Mouse (Mus musculus) heart, embryonic 10.5 days (tissue): Measurements from ENCODE around the gene Gm6096. TPM values are rescaled to one million over a fixed set of nuclear protein-coding genes. Genes with fewer than 3 reads are reported as not detected.

ENCODE experiments used
- DNase-seq: peaks from one replicate; pipeline ENCODE4 v3.0.0-alpha.2; 2017; ENCODE audit warnings: low spot score
- H3K27ac ChIP-seq: fragments of 300-500 bp; sonication (generic); 2 replicates; pipeline ENCODE4 v1.5.1; 2016; ENCODE audit warnings: mild to moderate bottlenecking
- H3K27me3 ChIP-seq: fragments of 300-500 bp; sonication (generic); 2 replicates; pipeline ENCODE4 v1.6.1; 2016; ENCODE audit warnings: mild to moderate bottlenecking; ENCODE audit not compliant: poor library complexity, insufficient read depth, severe bottlenecking
- H3K36me3 ChIP-seq: fragments of 300-500 bp; sonication (generic); 2 replicates; pipeline ENCODE4 v1.6.1; 2016; ENCODE audit warnings: mild to moderate bottlenecking, moderate library complexity
- H3K4me1 ChIP-seq: fragments of 300-500 bp; sonication (generic); 2 replicates; pipeline ENCODE4 v1.6.1; 2016; ENCODE audit warnings: mild to moderate bottlenecking
- H3K4me3 ChIP-seq: fragments of 300-500 bp; sonication (generic); 2 replicates; pipeline ENCODE4 v1.5.1; 2016; ENCODE audit warnings: mild to moderate bottlenecking, moderate library complexity
- H3K9me3 ChIP-seq: fragments of 300-500 bp; sonication (generic); 2 replicates; pipeline ENCODE4 v1.6.1; 2016; ENCODE audit warnings: mild to moderate bottlenecking, moderate library complexity
- WGBS: fragments of 180-500 bp; shearing (Covaris S2); methylation state at CpG from one replicate; pipeline ENCODE4 v1.1.7; 2016; 5-methylcytosine and 5-hydroxymethylcytosine counted together
- polyA plus RNA-seq: library from polyadenylated mRNA; unstranded; fragments of >200 nt; fragmentation: Nextera tagmentation; extraction: Ambion mirVana; gene quantifications from 2 replicates; pipeline ENCODE4 v1.2.1, GENCODE M21; 2016

Gm6096 gene
- polyA plus RNA-seq, 1 experiment from 2014 or later, result not detected

GRCm38 (mm10) chr7:34226846-34227245, 24.0 kb upstream of the Gm6096 start:
- Histone ChIP-seq H3K36me3 (peaks cover 71% of the 10 kb centered on the region), H3K4me1 (peaks cover 43% of the 10 kb centered on the region), H3K4me3 (peak overlapping the region; percentile 3; the same call in 1 of the 2 replicates), H3K9me3 (no peaks in the 10 kb centered on the region), H3K27ac (no peak overlapping the region; the same call in 1 of the 2 replicates), H3K27me3 (no peaks in the 10 kb centered on the region)
- no peak for DNase-seq
- 88% methylated on average over 12 of the region's 12 CpGs for whole genome bisulfite sequencing

DNA sequence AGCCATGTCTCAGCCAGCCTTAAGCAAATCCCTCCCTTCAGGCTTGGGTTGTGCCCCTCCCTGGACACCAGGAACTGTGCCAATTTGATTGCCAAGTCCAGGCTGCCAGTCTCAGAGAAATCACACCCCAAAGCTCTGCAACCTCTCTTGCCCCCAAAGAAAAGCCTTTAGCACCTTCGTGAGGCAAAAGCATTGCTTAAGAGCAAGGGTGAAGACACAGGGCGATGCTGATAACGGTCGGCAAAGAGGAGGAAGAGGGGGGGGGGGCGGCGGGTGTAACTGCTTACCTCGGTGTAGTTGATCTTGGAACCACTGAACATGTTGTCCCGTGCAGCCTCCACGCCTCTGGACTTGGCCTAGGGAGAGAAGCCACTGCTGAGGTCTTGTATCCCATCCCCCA, 22.2 kb upstream of the Gm6096 start:
- DNase-seq, result no peak
- peaks cover 53% of the 10 kb centered on the region for H3K36me3 ChIP-seq
- no peaks in the 10 kb centered on the region for H3K9me3 ChIP-seq
- peaks cover 54% of the 10 kb centered on the region for H3K4me1 ChIP-seq
- peak overlapping the region; percentile 82 for H3K4me3 ChIP-seq
- 29% methylated on average over 7 of the region's 9 CpGs for WGBS
- H3K27ac ChIP-seq, result peak overlapping the region; percentile 95; the same call in 1 of the 2 replicates
- H3K27me3 ChIP-seq, result no peaks in the 10 kb centered on the region

DNA sequence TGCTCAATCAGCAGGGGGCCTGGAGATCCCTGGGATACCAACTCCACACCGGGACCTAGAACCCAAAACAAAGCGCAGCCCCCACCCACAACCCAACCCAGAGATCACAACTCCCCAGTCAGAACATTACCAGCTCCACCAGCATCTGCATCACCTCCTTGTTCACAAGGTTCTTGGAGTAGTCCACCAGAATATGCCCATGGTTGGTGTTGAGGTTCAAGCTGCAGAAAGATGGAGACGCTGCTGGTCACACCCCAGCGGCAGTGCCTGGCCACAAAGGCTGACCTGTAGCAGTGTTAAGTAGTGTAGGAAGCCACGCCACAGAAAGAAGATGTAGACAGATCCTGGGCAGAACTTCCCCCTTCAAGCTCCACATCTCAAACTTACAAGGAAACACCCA, 21.7 kb upstream of the Gm6096 start:
- H3K4me1 ChIP-seq, result peaks cover 59% of the 10 kb centered on the region
- no peaks in the 10 kb centered on the region for H3K27me3 ChIP-seq
- peak overlapping the region; percentile 82 for H3K4me3 ChIP-seq
- no peak for DNase-seq
- peak overlapping the region; percentile 95 for H3K27ac ChIP-seq
- no peaks in the 10 kb centered on the region for H3K9me3 ChIP-seq
- peaks cover 48% of the 10 kb centered on the region for H3K36me3 ChIP-seq
- 17% methylated on average over 5 of the region's 5 CpGs for WGBS

DNA sequence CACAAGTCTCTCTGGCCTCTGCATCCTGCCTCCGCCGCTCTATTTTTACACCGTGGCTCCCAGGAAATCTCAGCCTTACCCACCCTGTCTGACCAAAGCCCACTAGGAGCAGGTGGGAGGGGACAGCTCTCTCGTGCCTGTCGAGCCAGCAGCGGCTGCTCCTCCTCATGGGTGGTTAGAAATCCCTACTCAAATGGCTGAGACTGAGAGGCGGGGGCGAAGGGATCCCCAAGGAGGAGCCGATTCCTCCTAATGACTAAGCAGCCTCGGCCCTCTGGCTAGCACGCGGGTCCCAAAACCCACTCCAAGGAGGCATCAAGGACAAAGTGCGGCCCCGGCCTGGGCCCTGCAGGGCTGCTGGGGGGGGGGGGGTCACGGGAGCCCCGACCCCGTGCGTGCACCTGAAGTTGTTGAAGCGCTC, 21.1 kb upstream of the Gm6096 start:
- no peaks in the 10 kb centered on the region for H3K27me3 ChIP-seq
- peak overlapping the region; percentile 95 for H3K27ac ChIP-seq
- peaks cover 59% of the 10 kb centered on the region for H3K4me1 ChIP-seq
- H3K9me3 ChIP-seq, result no peaks in the 10 kb centered on the region
- peak; percentile 88 for DNase-seq
- WGBS, result 0% methylated on average over 15 of the region's 19 CpGs
- peak overlapping the region; percentile 82 for H3K4me3 ChIP-seq
- H3K36me3 ChIP-seq, result peaks cover 42% of the 10 kb centered on the region

DNA sequence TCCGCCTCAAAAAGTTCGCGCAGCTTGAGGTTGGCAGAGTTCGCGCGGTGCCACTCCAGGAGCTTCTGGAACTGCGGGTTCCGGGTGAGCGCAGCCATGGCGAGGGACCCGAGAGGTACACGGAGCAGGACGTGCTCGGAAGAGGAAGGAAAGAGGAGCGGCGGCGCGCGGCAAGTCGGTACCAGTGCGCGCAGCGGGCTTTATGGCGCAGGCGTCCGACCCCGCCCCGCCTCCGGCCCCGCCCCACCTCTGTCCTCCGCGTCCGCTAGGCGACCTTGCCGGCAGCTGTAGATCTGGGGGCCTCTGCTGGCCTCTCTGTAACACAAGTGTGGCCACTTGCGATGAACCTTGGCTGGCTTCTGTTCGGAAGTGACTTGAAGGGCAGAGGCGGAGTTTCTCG, 20.7 kb upstream of the Gm6096 start, which contains the start of gene Gpi1:
TSS of gene Gpi1 (minus strand) at position 221 of the 400 bp plus-strand sequence.
- WGBS, result 0% methylated on average over 37 of the region's 39 CpGs
- peak within 1 kb of the TSS; percentile 95 for H3K27ac ChIP-seq

GRCm38 (mm10) chr7:34232785-34233725, 17.8 kb upstream of the Gm6096 start:
- H3K27me3 ChIP-seq, result no peaks in the 10 kb centered on the region
- WGBS, result 40% methylated on average over 7 of the region's 7 CpGs
- peaks cover 40% of the 10 kb centered on the region for H3K4me1 ChIP-seq
- peak overlapping the region; percentile 64 for H3K4me3 ChIP-seq
- peak overlapping the region; percentile 96 for H3K27ac ChIP-seq
- no peaks in the 10 kb centered on the region for H3K9me3 ChIP-seq
- no peak for DNase-seq
- H3K36me3 ChIP-seq, result peaks cover 28% of the 10 kb centered on the region

More for the DNA sequence above, 20.7 kb upstream of the Gm6096 start, which contains the start of gene Gpi1:
- Histone ChIP-seq H3K36me3 (peaks cover 38% of the 10 kb centered on the region), H3K4me1 (peaks cover 62% of the 10 kb centered on the region), H3K4me3 (peak within 1 kb of the TSS; percentile 82), H3K27me3 (no peaks in the 10 kb centered on the region), H3K9me3 (no peaks in the 10 kb centered on the region)
- peak; percentile 96 for DNase-seq

DNA sequence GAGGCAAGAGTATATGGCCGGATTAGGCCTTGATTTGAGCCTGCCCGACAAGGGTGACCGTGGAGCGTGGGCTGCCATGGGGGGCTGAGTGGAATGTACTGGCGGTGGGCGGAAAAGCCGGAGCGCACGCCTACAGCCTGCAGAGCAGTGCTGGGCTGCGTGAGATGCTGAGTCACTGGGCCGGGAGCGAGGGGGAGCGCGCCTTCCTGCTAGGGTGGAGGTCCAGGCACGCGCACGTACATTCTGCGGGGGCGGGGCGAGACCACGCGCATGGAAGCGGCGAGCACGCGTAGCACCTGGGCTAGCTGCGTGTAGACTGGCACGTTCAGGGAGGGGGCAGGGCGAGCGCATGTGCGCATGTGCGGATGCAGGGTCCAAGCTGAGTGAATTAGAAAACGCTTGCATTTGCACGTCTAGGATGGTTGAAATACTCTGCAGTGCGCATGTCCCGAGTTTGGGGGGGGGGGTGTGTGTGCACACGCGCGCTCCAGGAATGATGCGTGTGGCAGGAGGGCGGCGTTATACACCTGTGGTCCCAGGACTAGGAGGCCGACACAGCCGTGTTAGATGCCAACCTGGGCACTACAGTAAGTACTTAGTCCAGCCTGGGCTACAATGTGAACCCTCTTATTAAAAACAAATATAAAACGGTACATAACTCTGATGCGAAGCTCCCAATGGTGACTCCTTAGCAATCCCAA, 16.8 kb upstream of the Gm6096 start:
- WGBS, result under 1% methylated on average over 46 of the region's 46 CpGs
- Histone ChIP-seq H3K4me1 (peaks cover 30% of the 10 kb centered on the region), H3K27ac (peak overlapping the region; percentile 96), H3K4me3 (peak overlapping the region; percentile 64), H3K27me3 (no peaks in the 10 kb centered on the region), H3K36me3 (peaks cover 29% of the 10 kb centered on the region), H3K9me3 (no peaks in the 10 kb centered on the region)
- peak; percentile 99 for DNase-seq

GRCm38 (mm10) chr7:34234610-34235561, 16.0 kb upstream of the Gm6096 start:
- DNase-seq, result no peak
- H3K36me3 ChIP-seq, result peaks cover 38% of the 10 kb centered on the region
- 3% methylated on average over 17 of the region's 17 CpGs for WGBS
- peak overlapping the region; percentile 64 for H3K4me3 ChIP-seq
- H3K9me3 ChIP-seq, result no peaks in the 10 kb centered on the region
- H3K27ac ChIP-seq, result peak overlapping the region; percentile 96
- H3K4me1 ChIP-seq, result peaks cover 25% of the 10 kb centered on the region
- H3K27me3 ChIP-seq, result no peaks in the 10 kb centered on the region

DNA sequence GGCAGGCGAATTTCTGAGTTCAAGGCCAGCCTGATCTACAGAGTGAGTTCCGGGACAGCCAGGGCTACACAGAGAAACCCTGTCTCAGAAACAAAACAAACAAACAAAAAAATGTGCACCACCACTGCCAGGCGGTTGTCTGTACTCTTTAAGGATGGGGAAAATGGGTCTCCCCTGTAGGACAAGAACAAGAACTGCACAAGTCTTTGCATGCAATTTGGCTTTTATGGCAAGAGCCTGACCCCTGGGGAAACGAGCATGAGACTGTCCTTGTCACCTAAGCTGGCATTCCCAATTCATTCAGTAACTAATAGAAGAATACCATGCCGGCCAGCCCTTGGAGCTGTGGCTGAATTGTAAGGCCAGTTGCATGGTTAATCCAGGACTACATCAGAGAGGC, 15.2 kb upstream of the Gm6096 start:
- no peak overlapping the region for H3K27ac ChIP-seq
- DNase-seq, result no peak
- H3K4me1 ChIP-seq, result peaks cover 20% of the 10 kb centered on the region
- no peaks in the 10 kb centered on the region for H3K27me3 ChIP-seq
- H3K9me3 ChIP-seq, result no peaks in the 10 kb centered on the region
- peaks cover 44% of the 10 kb centered on the region for H3K36me3 ChIP-seq
- WGBS, result 88% methylated on average over 5 of the region's 5 CpGs
- H3K4me3 ChIP-seq, result no peak overlapping the region

DNA sequence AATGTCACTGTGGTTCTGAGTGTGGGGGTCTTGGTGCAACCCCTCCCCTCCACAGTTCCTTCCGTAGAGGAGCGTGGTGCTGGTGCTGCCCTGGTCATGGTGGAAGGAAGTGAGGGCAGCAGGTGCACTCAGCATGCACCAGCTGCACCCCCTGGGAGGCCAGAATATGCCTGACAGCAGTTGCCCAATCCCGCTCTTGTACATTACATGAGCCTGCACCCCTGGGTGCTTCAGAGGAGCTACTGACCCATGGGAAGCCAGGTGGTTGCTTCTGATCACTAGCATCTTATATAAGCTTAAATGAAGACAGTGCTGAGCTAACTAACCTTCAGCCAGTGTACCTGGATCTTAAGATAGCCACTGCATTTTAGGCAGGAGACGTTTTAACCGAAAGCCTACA, 12.8 kb upstream of the Gm6096 start:
- Histone ChIP-seq H3K27me3 (no peaks in the 10 kb centered on the region), H3K27ac (no peak overlapping the region), H3K4me3 (no peak overlapping the region), H3K9me3 (no peaks in the 10 kb centered on the region), H3K36me3 (peaks cover 63% of the 10 kb centered on the region), H3K4me1 (peaks cover 13% of the 10 kb centered on the region)
- WGBS, result 94% methylated on average over 5 of the region's 5 CpGs
- DNase-seq, result no peak

DNA sequence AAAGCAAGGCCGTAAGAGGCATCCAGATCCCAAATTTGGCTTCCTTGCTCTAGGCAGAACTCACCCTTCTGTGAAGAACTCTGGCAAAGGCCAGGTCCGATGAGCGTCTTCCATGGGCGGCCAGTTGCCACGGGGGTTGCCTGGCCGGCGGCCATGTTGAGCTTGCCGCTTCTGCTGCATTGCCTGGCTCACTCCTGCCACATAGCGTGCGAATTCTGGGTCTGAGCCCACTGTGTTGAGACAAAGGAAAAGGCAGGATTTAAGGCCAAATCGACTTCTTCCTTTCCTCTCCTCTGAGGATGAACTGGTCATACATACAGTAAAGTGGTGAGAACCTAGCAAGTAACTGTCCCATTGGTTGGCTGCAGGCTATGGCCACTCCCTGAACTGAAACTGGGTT, 8.7 kb upstream of the Gm6096 start:
- H3K4me3 ChIP-seq, result no peak overlapping the region
- no peaks in the 10 kb centered on the region for H3K4me1 ChIP-seq
- WGBS, result 92% methylated on average over 11 of the region's 11 CpGs
- no peak for DNase-seq
- H3K36me3 ChIP-seq, result peaks cover 82% of the 10 kb centered on the region
- H3K27me3 ChIP-seq, result no peaks in the 10 kb centered on the region
- H3K27ac ChIP-seq, result no peak overlapping the region
- no peaks in the 10 kb centered on the region for H3K9me3 ChIP-seq

- no peak for DNase-seq
- H3K4me3 ChIP-seq, result no peak overlapping the region
- H3K27ac ChIP-seq, result no peak overlapping the region
- 87% methylated on average over 3 of the region's 3 CpGs for WGBS
- H3K4me1 ChIP-seq, result no peaks in the 10 kb centered on the region
- H3K27me3 ChIP-seq, result no peaks in the 10 kb centered on the region
- peaks cover 78% of the 10 kb centered on the region for H3K36me3 ChIP-seq
- no peaks in the 10 kb centered on the region for H3K9me3 ChIP-seq
These were observed 3.9 kb upstream of the Gm6096 start for GRCm38 (mm10) chr7:34246870-34247499.
